Mouse (Mus musculus): ENCODE results near the gene Ech1. TPM values are rescaled to one million over a fixed set of nuclear protein-coding genes. Genes with fewer than 3 reads are reported as not detected.
A peak's percentile ranks its signal among the peaks of the same experiment; 100 is the strongest.

The Ech1 gene
- total RNA-seq, 4 experiments from 2014 or later, result 222 to 343 (median 237) TPM

GRCm38 (mm10) chr7:28802846-28803588, 22.0 kb upstream of the Ech1 start:
- no peak for DNase-seq (ENCODE audit: low spot score in 2 of 2)

DNA sequence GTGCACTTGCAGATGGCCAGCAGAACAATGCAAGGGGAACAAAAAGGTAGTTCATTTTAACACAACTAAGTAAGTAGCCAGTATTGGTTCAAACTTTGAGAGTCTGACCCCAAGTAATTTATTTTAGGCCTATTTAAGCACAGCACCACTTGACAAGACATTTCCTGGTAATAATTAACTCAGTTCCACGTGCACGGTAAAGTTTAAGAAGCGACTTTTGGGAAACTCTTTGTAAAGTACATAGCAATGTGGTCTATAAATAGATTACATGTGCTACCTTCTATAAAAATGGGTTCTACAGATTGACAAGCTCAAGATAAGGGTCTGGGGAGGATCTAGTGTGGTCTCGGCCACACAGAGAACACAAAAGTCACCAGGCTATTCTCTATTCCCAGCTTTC, 21.3 kb upstream of the Ech1 start:
- DNase-seq (ENCODE audit: low spot score in 2 of 2), result no peak

- no peak for DNase-seq (ENCODE audit: low spot score in 2 of 2)
Observed at GRCm38 (mm10) chr7:28806869-28807268, 18.1 kb upstream of the Ech1 start.

- peak in 1 of 2 experiments; percentile 36 for DNase-seq (ENCODE audit: low spot score in 2 of 2)
Observed at GRCm38 (mm10) chr7:28807641-28808220, 17.3 kb upstream of the Ech1 start.

DNA sequence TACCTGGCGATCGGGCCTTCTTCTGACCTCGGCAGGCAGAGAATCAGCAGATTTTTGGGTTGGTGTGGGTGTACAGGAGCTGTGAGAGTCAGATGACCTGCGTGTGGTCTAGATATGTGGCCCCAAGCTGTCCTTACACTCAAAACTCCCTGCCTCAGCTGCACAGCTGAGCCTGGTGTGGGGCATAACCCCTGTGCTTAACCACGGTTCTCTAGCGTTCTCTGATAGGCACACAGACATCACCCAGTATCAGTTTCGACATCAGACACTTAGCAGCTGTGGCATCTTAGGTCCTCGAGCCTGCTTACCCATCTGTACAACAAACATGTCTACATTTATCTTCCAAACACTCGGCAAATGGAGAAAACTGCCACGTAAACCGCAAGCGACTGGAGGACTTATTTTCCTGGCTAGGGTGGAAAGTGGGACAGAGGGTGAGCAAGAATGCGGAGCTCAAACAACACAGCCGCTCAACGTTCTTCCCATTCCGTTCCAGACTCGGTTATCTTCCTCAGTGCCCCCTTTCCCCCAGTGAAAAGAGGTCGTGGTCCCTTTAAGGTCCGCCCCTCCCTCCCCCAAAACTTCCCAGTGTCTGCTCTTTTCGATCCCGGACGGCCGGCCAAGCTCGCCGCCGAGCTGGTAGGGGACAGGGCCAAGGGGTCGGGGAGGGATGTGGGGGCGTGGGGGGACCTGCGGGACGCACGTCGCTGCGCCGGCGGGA, 16.6 kb upstream of the Ech1 start, which contains the start of gene Hnrnpl:
Gene Hnrnpl (plus strand): TSS at position 321 of the 721 bp plus-strand sequence.
- DNase-seq (ENCODE audit: low spot score in 2 of 2), result peak in 1 of 2 experiments; percentile 49

DNA sequence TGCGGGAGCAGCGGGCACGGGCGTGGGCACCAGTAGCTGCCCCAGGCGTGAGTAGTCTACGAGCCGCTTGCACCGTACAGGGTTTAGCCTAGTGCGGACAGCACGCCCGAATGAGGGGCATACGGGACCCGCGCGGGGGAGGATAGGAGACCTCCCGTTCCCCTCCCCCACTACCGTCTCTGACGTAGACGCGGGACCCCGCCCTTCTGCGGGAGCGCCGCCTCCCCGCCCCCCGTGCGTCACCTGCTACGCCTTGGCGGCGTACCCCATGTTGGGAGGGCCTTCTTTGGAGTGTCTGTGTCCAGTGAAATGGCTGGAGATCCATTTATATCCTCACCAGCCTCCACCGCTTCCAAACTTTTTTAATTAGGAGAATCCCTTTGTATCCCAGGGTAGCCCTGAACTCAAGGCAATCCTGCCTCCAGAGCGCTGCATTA, 16.0 kb upstream of the Ech1 start:
- DNase-seq (ENCODE audit: low spot score in 2 of 2), result peak; percentile 94 to 95

DNA sequence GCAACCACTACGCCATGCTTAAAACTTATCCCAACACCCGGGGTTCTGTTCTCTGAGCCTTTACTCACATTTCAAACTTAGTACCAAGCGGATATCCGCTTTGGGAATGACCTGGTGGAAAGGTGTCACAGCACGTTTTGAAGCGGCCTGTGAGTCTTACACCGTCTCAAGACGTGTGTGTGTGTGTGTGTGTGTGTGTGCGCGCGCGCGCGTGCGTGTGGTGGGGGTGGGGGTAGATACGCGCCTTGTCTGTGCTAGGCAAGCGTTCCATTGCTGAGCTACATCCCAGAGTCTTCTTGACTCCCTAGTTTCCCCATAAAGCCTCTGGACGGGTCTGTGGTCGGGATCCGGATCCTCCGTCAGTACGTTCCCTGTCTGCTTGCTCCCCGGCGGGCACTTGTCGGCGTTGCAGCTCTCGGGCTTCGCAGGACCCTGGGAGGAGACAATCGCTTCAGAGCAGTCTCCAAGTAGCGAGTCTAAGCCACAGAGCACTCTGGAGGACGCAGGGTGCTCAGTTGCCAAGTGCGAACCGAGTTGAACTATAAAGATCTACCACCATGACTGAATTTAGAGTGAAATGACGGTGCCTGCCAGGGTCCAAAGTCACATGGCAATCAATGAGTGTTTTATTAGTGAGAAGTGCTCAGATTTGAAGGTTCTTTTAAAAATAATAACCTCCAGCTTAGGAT, 15.5 kb upstream of the Ech1 start:
- DNase-seq (ENCODE audit: low spot score in 2 of 2), result peak; percentile 41 to 54

DNA sequence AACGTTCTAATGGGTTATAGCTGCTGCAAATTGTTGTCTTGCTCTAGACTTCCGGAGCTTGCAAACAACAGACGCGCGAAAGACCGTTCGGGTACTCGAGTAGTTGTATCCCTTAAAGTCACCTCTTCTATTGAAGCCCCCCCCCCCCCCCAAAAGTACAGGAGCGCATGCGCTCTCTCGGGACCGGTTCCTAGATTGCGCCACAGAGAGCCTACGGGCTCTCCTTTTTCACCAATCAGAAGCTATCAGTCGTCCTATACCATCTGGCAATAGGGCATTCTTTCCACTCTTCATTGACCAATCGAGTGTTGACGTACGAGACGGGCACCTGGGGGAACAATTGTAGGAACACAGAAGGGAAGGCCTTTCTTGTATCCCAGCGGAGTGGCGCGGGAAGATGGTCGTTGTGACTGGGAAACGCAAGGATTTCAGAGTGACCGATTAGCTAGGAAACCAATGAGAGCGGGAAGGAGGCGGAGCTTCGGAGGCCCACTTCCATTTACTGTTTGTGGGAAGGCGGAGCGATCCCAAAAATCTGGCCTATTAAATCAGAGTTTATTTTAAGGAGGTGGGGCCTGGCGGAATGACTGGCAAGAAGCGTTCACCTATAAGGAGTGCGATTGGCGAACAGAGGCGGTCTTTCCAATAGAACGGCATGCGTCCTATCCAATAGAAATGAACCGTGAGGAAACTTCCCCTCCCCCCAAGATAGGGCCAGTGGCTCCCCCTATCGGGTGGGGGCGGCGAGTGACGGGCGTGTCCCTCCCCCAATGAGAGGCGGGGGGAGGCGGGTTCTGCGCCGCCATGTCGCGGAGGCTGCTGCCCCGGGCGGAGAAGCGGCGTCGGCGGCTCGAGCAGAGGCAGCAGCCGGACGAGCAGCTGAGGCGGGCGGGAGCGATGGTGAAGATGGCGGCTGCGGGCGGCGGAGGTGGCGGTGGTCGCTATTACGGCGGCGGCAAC, 14.6 kb upstream of the Ech1 start:
- peak; percentile 98 for DNase-seq (ENCODE audit: low spot score in 2 of 2)

- DNase-seq (ENCODE audit: low spot score in 2 of 2), result peak; percentile 69 to 88
Observed at GRCm38 (mm10) chr7:28811228-28811627, 13.8 kb upstream of the Ech1 start.

DNA sequence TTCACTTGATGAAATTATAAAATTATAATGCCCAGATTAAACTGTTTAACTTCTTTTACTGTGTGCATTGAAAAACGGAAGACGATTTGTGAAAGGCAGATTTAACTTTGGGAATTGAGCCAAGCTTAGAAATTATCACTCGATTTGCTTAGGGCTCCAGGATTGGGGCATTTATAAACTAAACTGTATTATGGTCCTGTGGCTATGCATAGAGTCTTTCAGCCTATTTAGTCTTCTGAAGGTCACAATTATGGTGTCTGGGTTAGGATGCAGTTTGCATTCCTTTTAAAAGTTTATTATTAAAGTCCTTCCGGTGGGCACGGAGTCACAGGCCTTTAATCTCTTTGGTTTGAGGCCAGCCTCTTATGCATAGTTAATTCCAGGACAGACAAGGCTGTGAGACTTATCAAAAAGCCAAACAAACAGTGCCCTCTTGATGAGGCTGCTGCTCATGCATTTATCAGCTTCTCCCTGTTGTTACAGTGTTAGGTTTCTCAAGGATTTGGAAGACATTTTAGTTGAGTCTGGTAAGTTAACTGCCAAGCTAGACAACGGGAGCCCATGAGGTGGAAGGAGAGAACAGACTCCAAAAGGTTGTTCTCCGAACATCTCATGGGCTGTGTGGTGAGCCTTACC, 13.3 kb upstream of the Ech1 start:
- no peak for DNase-seq (ENCODE audit: low spot score in 2 of 2)

DNA sequence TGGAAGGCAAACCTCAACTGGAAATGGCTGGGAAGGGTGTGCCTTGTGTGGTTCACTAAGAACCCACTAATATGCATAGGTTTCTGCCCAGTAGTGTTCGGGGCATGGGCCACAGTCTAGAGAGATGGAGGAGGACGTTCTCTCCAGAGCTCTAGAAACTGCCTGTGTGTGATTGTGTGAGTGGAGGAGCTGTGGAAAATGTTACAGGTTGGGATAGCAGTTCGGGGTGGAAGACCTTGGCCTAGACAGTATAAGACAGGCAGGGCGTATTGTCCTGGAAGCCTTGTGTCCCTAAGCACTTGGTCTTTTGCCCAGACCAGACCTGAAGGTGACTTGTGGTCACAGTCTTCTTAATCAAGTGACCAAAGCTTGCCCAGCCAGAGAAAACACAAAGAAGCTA, 12.6 kb upstream of the Ech1 start:
- DNase-seq (ENCODE audit: low spot score in 2 of 2), result no peak

DNA sequence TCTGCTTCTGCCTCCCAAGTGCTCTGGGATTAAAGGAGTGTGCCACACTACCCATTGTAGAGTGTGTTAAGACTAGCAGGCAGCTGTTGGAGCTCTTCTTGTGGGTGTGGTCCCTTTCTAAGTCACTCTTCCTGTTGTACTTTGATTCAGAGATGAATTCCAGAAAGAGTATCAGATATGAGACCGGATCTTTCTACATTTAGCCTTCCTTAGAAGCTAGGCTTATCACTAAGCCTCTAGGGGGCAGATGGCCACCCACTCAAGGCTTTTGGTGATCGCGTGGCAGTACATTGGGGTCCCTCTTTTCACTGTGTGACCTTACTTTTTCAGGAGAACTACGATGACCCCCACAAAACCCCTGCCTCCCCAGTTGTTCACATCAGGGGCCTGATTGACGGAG, 12.1 kb upstream of the Ech1 start:
- no peak for DNase-seq (ENCODE audit: low spot score in 2 of 2)

DNA sequence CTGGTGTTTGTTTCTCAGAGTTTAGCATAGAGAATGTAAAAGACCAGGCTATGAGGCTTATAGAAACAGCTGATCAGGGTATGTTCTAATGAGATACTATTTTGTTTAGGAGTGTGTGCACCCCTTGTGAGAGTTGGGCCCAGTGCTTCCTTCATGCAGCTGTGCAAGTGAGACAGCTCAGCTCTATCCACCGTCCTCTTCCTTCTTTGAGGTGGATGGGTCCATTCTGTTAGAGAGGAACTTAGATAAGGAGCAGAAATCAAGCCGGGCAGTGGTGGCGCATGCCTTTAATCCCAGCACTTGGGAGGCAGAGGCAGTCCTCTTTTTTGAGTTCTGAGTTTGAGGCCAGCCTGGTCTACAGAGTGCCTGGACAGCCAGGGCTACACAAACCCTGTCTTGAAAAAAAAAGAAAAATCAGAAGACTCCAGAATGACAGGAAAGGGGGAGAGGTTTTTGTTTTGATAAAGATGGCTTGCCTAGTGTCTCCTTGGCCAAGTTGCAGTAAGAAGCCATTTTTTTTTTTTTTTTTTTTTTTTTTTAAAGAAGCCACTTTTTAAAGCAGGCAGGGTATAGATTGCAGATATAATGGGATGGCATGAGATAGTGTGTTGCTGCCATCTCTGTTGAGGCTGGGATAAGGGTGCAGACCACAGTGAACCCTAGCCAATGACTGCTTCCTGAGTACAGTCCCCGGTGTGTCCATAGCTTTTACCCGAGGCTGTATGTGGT, 10.5 kb upstream of the Ech1 start:
- DNase-seq (ENCODE audit: low spot score in 2 of 2), result no peak

DNA sequence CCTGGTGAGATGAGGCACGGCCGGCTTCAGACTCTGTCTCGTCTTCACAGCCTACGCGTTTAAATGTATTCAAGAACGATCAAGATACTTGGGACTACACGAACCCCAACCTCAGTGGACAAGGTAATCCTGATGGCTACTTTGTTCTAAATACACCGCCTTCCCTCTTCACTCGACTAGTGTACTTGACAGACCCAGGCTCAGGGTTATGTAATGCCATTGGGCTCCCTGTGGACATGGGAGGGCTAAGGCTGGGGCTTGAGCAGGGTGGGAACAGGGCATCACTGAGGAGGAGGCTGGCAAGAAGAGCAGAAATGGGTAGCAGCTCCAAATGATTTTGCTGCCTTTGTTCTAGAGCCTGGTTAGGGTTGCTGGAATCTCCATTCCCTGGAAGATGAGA, 9.8 kb upstream of the Ech1 start:
- DNase-seq (ENCODE audit: low spot score in 2 of 2), result no peak

DNA sequence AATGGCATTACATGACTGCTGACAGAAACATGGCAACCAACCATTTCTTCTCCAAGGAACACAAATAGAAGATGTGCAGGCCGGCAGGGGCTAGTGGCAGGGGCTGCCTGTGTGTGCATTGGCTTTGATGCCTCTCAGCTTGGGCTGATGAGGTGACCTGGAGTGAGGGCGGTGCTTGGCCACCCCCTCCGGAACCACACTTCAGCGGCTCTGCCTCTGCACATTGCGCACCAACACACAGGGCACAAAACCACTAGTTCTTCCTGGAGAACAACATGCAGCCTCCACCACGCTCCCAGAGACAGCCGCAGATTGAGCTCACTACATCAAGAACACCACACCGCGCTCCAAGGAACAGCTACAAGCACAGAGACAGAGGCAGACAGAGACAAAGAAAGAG, 8.8 kb upstream of the Ech1 start:
- no peak for DNase-seq (ENCODE audit: low spot score in 2 of 2)

GRCm38 (mm10) chr7:28816920-28817319, 8.1 kb upstream of the Ech1 start:
- no peak for DNase-seq (ENCODE audit: low spot score in 2 of 2)

GRCm38 (mm10) chr7:28817524-28817923, 7.5 kb upstream of the Ech1 start:
- no peak for DNase-seq (ENCODE audit: low spot score in 2 of 2)

GRCm38 (mm10) chr7:28817957-28818356, 7.1 kb upstream of the Ech1 start:
- DNase-seq (ENCODE audit: low spot score in 2 of 2), result no peak

DNA sequence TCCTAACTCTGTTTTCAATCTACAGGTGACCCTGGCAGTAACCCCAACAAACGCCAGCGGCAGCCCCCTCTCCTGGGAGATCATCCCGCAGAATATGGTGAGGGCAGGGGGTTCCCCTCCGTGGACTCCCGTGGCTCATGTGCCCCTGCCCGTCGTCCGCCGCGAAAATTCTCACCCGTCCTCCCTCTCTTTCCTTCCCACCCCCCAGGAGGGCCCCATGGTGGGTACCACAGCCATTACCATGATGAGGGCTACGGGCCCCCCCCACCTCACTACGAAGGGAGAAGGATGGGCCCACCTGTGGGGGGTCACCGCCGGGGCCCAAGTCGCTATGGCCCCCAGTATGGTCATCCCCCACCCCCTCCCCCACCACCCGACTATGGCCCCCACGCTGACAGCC, 6.6 kb upstream of the Ech1 start:
- DNase-seq (ENCODE audit: low spot score in 2 of 2), result no peak

Data from gastrocnemius, adult 8-10 months (tissue).